In genomic region chr7:44724316-44724715, GRCm38 (mm10) we compare ENCODE assay signal across 12 mouse cellular contexts. TPM values are rescaled to one million over a fixed set of nuclear protein-coding genes. Genes with fewer than 3 reads are reported as not detected.
DNase-seq lines count a peak whose midpoint lies in the region; ATAC-seq lines count a peak whose summit lies in the region.
"Had no signal": no experiment of that assay in that cellular context is flagged by ENCODE, and none has a peak within 500 bp of the region (broad histone marks: within the 10 kb centered on the region; RNA-seq: fewer than 3 reads in every experiment).

No protein-coding gene starts in this region.

- peak; percentile 12 for DNase-seq in heart, postnatal 4 days
- DNase-seq in midbrain, embryonic 14.5 days = peak; percentile 66
- peak; percentile 41 for DNase-seq in ES-CJ7 (ENCODE audit: low read depth, low spot score)
- DNase-seq in induced T-regulatory cell, adult 2 months (ENCODE audit: low read depth) = peak; percentile 66
- no peak for DNase-seq in forebrain, embryonic 10.5 days (ENCODE audit: extremely low spot score, low spot score)

- H3K4me2 ChIP-seq in heart, embryonic 12.5 days = no peak overlapping the region
- H3K4me2 ChIP-seq in midbrain, embryonic 14.5 days (ENCODE audit: low read length) = no peak overlapping the region
- H3K4me2 ChIP-seq in midbrain, embryonic 15.5 days = no peak overlapping the region
- H3K4me2 ChIP-seq in heart, embryonic 11.5 days = no peak overlapping the region
- H3K4me2 ChIP-seq: hindbrain, embryonic 15.5 days; limb, embryonic 12.5 days had no signal

- H3K9ac ChIP-seq in heart, embryonic 12.5 days = no peak overlapping the region
- H3K9ac ChIP-seq in midbrain, embryonic 14.5 days (replicated peaks; ENCODE audit: low read length) = no peak overlapping the region
- H3K9ac ChIP-seq in midbrain, embryonic 15.5 days = no peak overlapping the region
- no peak overlapping the region for H3K9ac ChIP-seq in heart, embryonic 11.5 days (ENCODE audit: low read depth, low read length)
- H3K9ac ChIP-seq: hindbrain, embryonic 15.5 days had no signal

- WGBS in heart, embryonic 12.5 days = 18% methylated on average over 7 of the region's 7 CpGs
- 31% methylated on average over 7 of the region's 7 CpGs for WGBS in midbrain, embryonic 14.5 days
- WGBS in midbrain, embryonic 15.5 days = 21% methylated on average over 7 of the region's 7 CpGs
- 21% methylated on average over 7 of the region's 7 CpGs for WGBS in heart, embryonic 11.5 days (ENCODE audit: insufficient replicate concordance)
- 26% methylated on average over 7 of the region's 7 CpGs for WGBS in forebrain, embryonic 10.5 days

- peaks cover 9% of the 10 kb centered on the region; the same call in 1 of the 2 replicates for H3K27me3 ChIP-seq in heart, embryonic 12.5 days (replicated peaks)
- no peaks in the 10 kb centered on the region for H3K27me3 ChIP-seq in midbrain, embryonic 14.5 days (ENCODE audit: control insufficient read depth, insufficient read depth, low read length)
- H3K27me3 ChIP-seq in midbrain, embryonic 15.5 days (replicated peaks) = no peaks in the 10 kb centered on the region
- H3K27me3 ChIP-seq in heart, embryonic 11.5 days (ENCODE audit: control insufficient read depth, insufficient read depth, low read length) = no peaks in the 10 kb centered on the region
- H3K27me3 ChIP-seq in forebrain, embryonic 10.5 days (ENCODE audit: poor library complexity, severe bottlenecking) = no peaks in the 10 kb centered on the region
- H3K27me3 ChIP-seq: hindbrain, embryonic 15.5 days had no signal

- no peak overlapping the region for H3K27ac ChIP-seq in heart, embryonic 12.5 days (ENCODE audit: poor library complexity, severe bottlenecking)
- no peak overlapping the region for H3K27ac ChIP-seq in midbrain, embryonic 14.5 days (replicated peaks; ENCODE audit: low read depth, low read length)
- H3K27ac ChIP-seq in midbrain, embryonic 15.5 days = no peak overlapping the region
- no peak overlapping the region for H3K27ac ChIP-seq in heart, embryonic 11.5 days (ENCODE audit: low read depth, low read length)
- no peak overlapping the region for H3K27ac ChIP-seq in forebrain, embryonic 10.5 days
- H3K27ac ChIP-seq: hindbrain, embryonic 15.5 days; limb, embryonic 12.5 days had no signal

- H3K9me3 ChIP-seq in heart, embryonic 12.5 days (replicated peaks) = peaks cover 8% of the 10 kb centered on the region
- H3K9me3 ChIP-seq in midbrain, embryonic 14.5 days (ENCODE audit: control insufficient read depth, low read length) = no peaks in the 10 kb centered on the region
- no peaks in the 10 kb centered on the region for H3K9me3 ChIP-seq in midbrain, embryonic 15.5 days
- no peaks in the 10 kb centered on the region for H3K9me3 ChIP-seq in heart, embryonic 11.5 days (replicated peaks; ENCODE audit: control insufficient read depth, low read length)
- no peaks in the 10 kb centered on the region for H3K9me3 ChIP-seq in forebrain, embryonic 10.5 days
- H3K9me3 ChIP-seq: hindbrain, embryonic 15.5 days had no signal

- no peak overlapping the region for H3K4me3 ChIP-seq in heart, embryonic 12.5 days
- no peak overlapping the region for H3K4me3 ChIP-seq in midbrain, embryonic 14.5 days (replicated peaks; ENCODE audit: low read depth, low read length)
- no peak overlapping the region for H3K4me3 ChIP-seq in midbrain, embryonic 15.5 days
- no peak overlapping the region for H3K4me3 ChIP-seq in heart, embryonic 11.5 days (ENCODE audit: low read depth, low read length)
- no peak overlapping the region for H3K4me3 ChIP-seq in forebrain, embryonic 10.5 days
- H3K4me3 ChIP-seq: hindbrain, embryonic 15.5 days; limb, embryonic 12.5 days had no signal

- no peaks in the 10 kb centered on the region for H3K36me3 ChIP-seq in heart, embryonic 12.5 days
- H3K36me3 ChIP-seq in midbrain, embryonic 14.5 days (ENCODE audit: control insufficient read depth, insufficient read depth, low read length) = no peaks in the 10 kb centered on the region
- H3K36me3 ChIP-seq in midbrain, embryonic 15.5 days (replicated peaks) = no peaks in the 10 kb centered on the region
- H3K36me3 ChIP-seq in heart, embryonic 11.5 days (ENCODE audit: control insufficient read depth, insufficient read depth, low read length) = no peaks in the 10 kb centered on the region
- no peaks in the 10 kb centered on the region for H3K36me3 ChIP-seq in forebrain, embryonic 10.5 days (replicated peaks)
- H3K36me3 ChIP-seq: hindbrain, embryonic 15.5 days; limb, embryonic 12.5 days had no signal

- ATAC-seq in heart, embryonic 12.5 days (ENCODE audit: insufficient number of reproducible peaks, low FRiP score) = no peak
- ATAC-seq in midbrain, embryonic 14.5 days (ENCODE audit: low FRiP score, low TSS enrichment) = no peak
- ATAC-seq in midbrain, embryonic 15.5 days (replicated peaks) = no peak
- ATAC-seq in heart, embryonic 11.5 days (replicated peaks; ENCODE audit: insufficient number of reproducible peaks, low FRiP score, low TSS enrichment) = no peak

- H3K4me1 ChIP-seq in heart, embryonic 12.5 days (replicated peaks) = no peaks in the 10 kb centered on the region
- H3K4me1 ChIP-seq in midbrain, embryonic 14.5 days (ENCODE audit: control insufficient read depth, insufficient read depth, low read length) = no peaks in the 10 kb centered on the region
- no peaks in the 10 kb centered on the region for H3K4me1 ChIP-seq in midbrain, embryonic 15.5 days
- H3K4me1 ChIP-seq in heart, embryonic 11.5 days (ENCODE audit: control insufficient read depth, insufficient read depth, low read length) = no peaks in the 10 kb centered on the region
- H3K4me1 ChIP-seq in forebrain, embryonic 10.5 days = no peaks in the 10 kb centered on the region
- H3K4me1 ChIP-seq: hindbrain, embryonic 15.5 days; limb, embryonic 12.5 days had no signal

RNA-seq across cellular contexts. Expression of gene Izumo2, which starts 15.8 kb away (rescaled TPM):
- total RNA-seq in heart, postnatal 4 days (2021) = not detected
- polyA plus RNA-seq in heart, embryonic 12.5 days (2016; fragmentation: Nextera tagmentation; extraction: Ambion mirVana) = not detected in 2 replicates
- not detected in 2 replicates for polyA plus RNA-seq in midbrain, embryonic 14.5 days (2014; fragmentation: Nextera tagmentation; extraction: Ambion mirVana)
- not detected in 2 replicates for polyA plus RNA-seq in midbrain, embryonic 15.5 days (2015; fragmentation: Nextera tagmentation; extraction: Ambion mirVana)
- polyA plus RNA-seq in heart, embryonic 11.5 days (2014; fragmentation: Nextera tagmentation; extraction: Ambion mirVana) = not detected in 2 replicates
- polyA plus RNA-seq in forebrain, embryonic 10.5 days (2016; fragmentation: Nextera tagmentation; extraction: Ambion mirVana) = not detected in 2 replicates
- total RNA-seq: adrenal gland, adult 18-20 months had no signal
- polyA plus RNA-seq: hindbrain, embryonic 15.5 days; limb, embryonic 12.5 days; neural tube, embryonic 14.5 days had no signal

RNA-seq across cellular contexts. Expression of gene Vrk3, which starts 23.9 kb away (rescaled TPM):
- total RNA-seq in heart, postnatal 4 days (2021) = 10 to 100 TPM; 28.4 to 28.9 TPM
- 29.4 and 32.2 TPM in 2 replicates for polyA plus RNA-seq in heart, embryonic 12.5 days (2016; fragmentation: Nextera tagmentation; extraction: Ambion mirVana)
- 22.6 and 26.8 TPM in 2 replicates for polyA plus RNA-seq in midbrain, embryonic 14.5 days (2014; fragmentation: Nextera tagmentation; extraction: Ambion mirVana)
- polyA plus RNA-seq in midbrain, embryonic 15.5 days (2015; fragmentation: Nextera tagmentation; extraction: Ambion mirVana) = 28.4 and 29.7 TPM in 2 replicates
- 30.6 and 34.1 TPM in 2 replicates for polyA plus RNA-seq in heart, embryonic 11.5 days (2014; fragmentation: Nextera tagmentation; extraction: Ambion mirVana)
- 42.1 and 43.4 TPM in 2 replicates for polyA plus RNA-seq in forebrain, embryonic 10.5 days (2016; fragmentation: Nextera tagmentation; extraction: Ambion mirVana)

RNA-seq across cellular contexts. Expression of gene Zfp473, which starts 26.5 kb away (rescaled TPM):
- under 1 TPM; 0.19 to 0.20 TPM for total RNA-seq in heart, postnatal 4 days (2021)
- 0.78 and 0.98 TPM in 2 replicates for polyA plus RNA-seq in heart, embryonic 12.5 days (2016; fragmentation: Nextera tagmentation; extraction: Ambion mirVana)
- polyA plus RNA-seq in midbrain, embryonic 14.5 days (2014; fragmentation: Nextera tagmentation; extraction: Ambion mirVana) = 0.58 and 0.89 TPM in 2 replicates
- polyA plus RNA-seq in midbrain, embryonic 15.5 days (2015; fragmentation: Nextera tagmentation; extraction: Ambion mirVana) = 1.4 and 1.5 TPM in 2 replicates
- 0.58 and 1.2 TPM in 2 replicates for polyA plus RNA-seq in heart, embryonic 11.5 days (2014; fragmentation: Nextera tagmentation; extraction: Ambion mirVana)
- 3.5 and 4.3 TPM in 2 replicates for polyA plus RNA-seq in forebrain, embryonic 10.5 days (2016; fragmentation: Nextera tagmentation; extraction: Ambion mirVana)

RNA-seq across cellular contexts. Expression of gene Myh14, which starts 53.7 kb away (rescaled TPM):
- total RNA-seq in heart, postnatal 4 days (2021) = 10 to 100 TPM; 11.8 to 14.3 TPM
- polyA plus RNA-seq in heart, embryonic 12.5 days (2016; fragmentation: Nextera tagmentation; extraction: Ambion mirVana) = 0.59 and 1.0 TPM in 2 replicates
- 2.5 and 2.7 TPM in 2 replicates for polyA plus RNA-seq in midbrain, embryonic 14.5 days (2014; fragmentation: Nextera tagmentation; extraction: Ambion mirVana)
- polyA plus RNA-seq in midbrain, embryonic 15.5 days (2015; fragmentation: Nextera tagmentation; extraction: Ambion mirVana) = 2.3 and 2.9 TPM in 2 replicates
- 0.31 and 0.56 TPM in 2 replicates for polyA plus RNA-seq in heart, embryonic 11.5 days (2014; fragmentation: Nextera tagmentation; extraction: Ambion mirVana)
- polyA plus RNA-seq in forebrain, embryonic 10.5 days (2016; fragmentation: Nextera tagmentation; extraction: Ambion mirVana) = 1.5 and 1.8 TPM in 2 replicates
